Mouse (Mus musculus): ENCODE results near the gene Wdr20.

- TF ChIP-seq CTCF (IDR thresholded peaks at IDR 0.05; ENCODE audit: low read depth, low read length) = no peak
- no peak for TF ChIP-seq POLR2A (IDR thresholded peaks at IDR 0.05; ENCODE audit: insufficient read depth, low read length)
- TF ChIP-seq EP300 (IDR thresholded peaks at IDR 0.05; ENCODE audit: insufficient read depth, low read depth, low read length) = no peak
Measured at GRCm38 (mm10) chr12:110802674-110803297, 65.0 kb downstream of the Wdr20 start.

Measured in ES-Bruce4 (cell line).